Mouse (Mus musculus) erythroblast, embryonic 14.5 days (primary cell): ENCODE data around the gene Rnf152. TPM values are rescaled to one million over a fixed set of nuclear protein-coding genes. Genes with fewer than 3 reads are reported as not detected.

Experiments
- H3K27me3 ChIP-seq: 2 replicates; pipeline ENCODE4 v1.6.1; 2012; ENCODE audit warnings: inconsistent platforms; ENCODE audit not compliant: control insufficient read depth
- H3K36me3 ChIP-seq: 2 replicates; pipeline ENCODE4 v1.6.1; 2012; ENCODE audit warnings: mild to moderate bottlenecking, inconsistent platforms; ENCODE audit not compliant: control insufficient read depth
- H3K4me1 ChIP-seq: 2 replicates; pipeline ENCODE4 v1.6.1; 2012; ENCODE audit warnings: inconsistent platforms; ENCODE audit not compliant: control insufficient read depth
- H3K4me3 ChIP-seq: replicated peaks from 2 replicates; pipeline ENCODE3; 2012; ENCODE audit warnings: moderate library complexity, mild to moderate bottlenecking, inconsistent platforms
- H3K9me3 ChIP-seq: 2 replicates; pipeline ENCODE4 v1.6.1; 2012; ENCODE audit warnings: low read length, inconsistent platforms, mixed read lengths; ENCODE audit not compliant: control insufficient read depth
- GATA1 ChIP-seq: IDR thresholded peaks from 2 replicates; pipeline ENCODE4 v1.6.1; 2012; ENCODE audit warnings: low read length, inconsistent platforms, mixed read lengths
- TAL1 ChIP-seq: IDR thresholded peaks from 3 replicates; pipeline ENCODE4 v1.6.1; 2012; ENCODE audit warnings: low read length, inconsistent platforms, mixed read lengths
- polyA plus RNA-seq: library from polyadenylated mRNA; stranded (reverse); fragments of >175 nt; gene quantifications from 2 replicates; pipeline ENCODE4 v1.2.3, GENCODE M21; 2012

Rnf152 gene
- polyA plus RNA-seq, result not detected in 2 replicates

- TF ChIP-seq GATA1 (no peak), TAL1 (no peak)
- Histone ChIP-seq H3K27me3 (peaks cover 31% of the 10 kb centered on the region), H3K4me3 (peak within 1 kb of the TSS; percentile 60), H3K4me1 (no peaks in the 10 kb centered on the region; the same call in 1 of the 2 replicates), H3K9me3 (no peaks in the 10 kb centered on the region), H3K36me3 (no peaks in the 10 kb centered on the region)
Observed at GRCm38 (mm10) chr1:105356291-105357011, at the start of gene Rnf152. Gene Rnf152 (minus strand): TSS chr1:105356710.

DNA sequence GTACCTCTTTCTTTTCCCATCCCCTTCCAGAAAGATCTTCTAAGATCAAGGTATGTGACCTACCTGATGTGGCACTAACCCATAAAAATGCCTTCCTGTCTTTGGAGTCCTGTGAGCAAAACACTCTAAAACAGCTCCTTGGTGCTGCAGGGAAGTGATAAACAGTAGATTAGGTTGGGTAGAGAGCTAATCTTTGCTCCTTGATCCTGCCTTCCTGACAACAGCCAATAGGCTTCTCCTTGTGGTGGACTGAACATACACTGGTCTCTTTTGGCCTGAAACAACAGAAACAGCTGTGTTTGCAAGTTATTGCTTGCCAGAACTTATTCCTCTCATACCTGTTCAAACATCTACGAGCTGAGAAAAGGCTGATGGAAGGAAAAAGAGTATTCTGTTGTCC lies 46.3 kb upstream of the Rnf152 start:
- no peaks in the 10 kb centered on the region for H3K36me3 ChIP-seq
- TF ChIP-seq TAL1 (no peak), GATA1 (no peak)
- no peaks in the 10 kb centered on the region for H3K9me3 ChIP-seq
- H3K4me3 ChIP-seq, result no peak overlapping the region
- H3K27me3 ChIP-seq, result no peaks in the 10 kb centered on the region
- no peaks in the 10 kb centered on the region; the same call in 1 of the 2 replicates for H3K4me1 ChIP-seq

GRCm38 (mm10) chr1:105384141-105384937 lies 27.8 kb upstream of the Rnf152 start:
- no peaks in the 10 kb centered on the region for H3K27me3 ChIP-seq
- no peak for TF ChIP-seq TAL1

DNA sequence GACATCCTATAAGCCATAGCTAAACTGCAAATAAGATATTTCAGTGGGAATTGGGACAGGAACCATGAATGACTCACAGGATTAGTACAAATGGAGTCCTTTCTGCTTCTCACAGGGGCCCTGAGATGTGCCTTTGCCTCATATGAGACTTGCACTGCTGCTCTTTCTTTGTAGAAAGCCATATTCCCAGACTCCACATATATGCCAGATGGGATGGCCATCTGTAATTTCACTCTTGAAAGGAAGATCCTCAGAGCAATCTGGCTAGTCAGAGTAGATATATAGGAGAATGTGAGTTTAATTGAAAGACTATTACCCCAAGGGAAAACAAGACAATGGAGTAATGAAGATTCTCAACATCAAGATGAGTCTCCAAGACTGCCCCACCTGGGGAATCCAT lies 21.0 kb upstream of the Rnf152 start:
- Histone ChIP-seq H3K9me3 (peaks cover 7% of the 10 kb centered on the region), H3K4me1 (no peaks in the 10 kb centered on the region), H3K36me3 (no peaks in the 10 kb centered on the region), H3K4me3 (no peak overlapping the region), H3K27me3 (no peaks in the 10 kb centered on the region)
- no peak for TF ChIP-seq GATA1
- no peak for TF ChIP-seq TAL1

More at GRCm38 (mm10) chr1:105384141-105384937, 27.8 kb upstream of the Rnf152 start:
- Histone ChIP-seq H3K4me1 (no peaks in the 10 kb centered on the region), H3K9me3 (no peaks in the 10 kb centered on the region), H3K4me3 (no peak overlapping the region), H3K36me3 (no peaks in the 10 kb centered on the region)

DNA sequence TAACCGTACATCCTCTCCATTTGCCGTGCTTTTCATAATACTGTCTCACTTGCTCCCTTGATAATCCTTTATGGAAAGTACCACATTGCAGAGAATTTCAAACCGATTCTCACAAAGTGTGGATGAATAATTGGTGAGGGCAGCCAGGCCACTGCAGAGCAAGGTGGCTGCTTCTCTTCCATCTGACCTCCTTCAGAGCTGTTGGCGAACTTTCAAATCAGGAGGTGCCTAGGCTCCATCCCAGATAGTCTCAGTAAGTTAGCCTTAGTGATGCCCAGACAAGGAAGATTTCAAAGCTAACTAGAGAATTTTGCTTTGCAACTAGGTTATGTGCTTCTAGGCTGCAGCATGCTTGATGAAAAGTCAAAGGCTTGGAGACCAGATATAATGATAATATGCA lies 18.1 kb upstream of the Rnf152 start:
- H3K27me3 ChIP-seq, result no peaks in the 10 kb centered on the region
- H3K9me3 ChIP-seq, result peaks cover 7% of the 10 kb centered on the region
- H3K4me3 ChIP-seq, result no peak overlapping the region
- no peak for TF ChIP-seq GATA1
- no peak for TF ChIP-seq TAL1
- no peaks in the 10 kb centered on the region for H3K4me1 ChIP-seq
- no peaks in the 10 kb centered on the region for H3K36me3 ChIP-seq

- TF ChIP-seq GATA1 (no peak), TAL1 (no peak)
- no peaks in the 10 kb centered on the region for H3K9me3 ChIP-seq
- H3K4me3 ChIP-seq, result no peak overlapping the region
- no peaks in the 10 kb centered on the region for H3K36me3 ChIP-seq
- H3K27me3 ChIP-seq, result no peaks in the 10 kb centered on the region
- H3K4me1 ChIP-seq, result no peaks in the 10 kb centered on the region
Observed at GRCm38 (mm10) chr1:105362701-105363100, 6.2 kb upstream of the Rnf152 start.

GRCm38 (mm10) chr1:105358896-105359295 lies 2.4 kb upstream of the Rnf152 start:
- H3K4me1 ChIP-seq, result no peaks in the 10 kb centered on the region; the same call in 1 of the 2 replicates
- TF ChIP-seq TAL1 (no peak), GATA1 (no peak)
- H3K4me3 ChIP-seq, result no peak overlapping the region
- peaks cover 31% of the 10 kb centered on the region for H3K27me3 ChIP-seq
- H3K36me3 ChIP-seq, result no peaks in the 10 kb centered on the region
- no peaks in the 10 kb centered on the region for H3K9me3 ChIP-seq

- TF ChIP-seq TAL1, result no peak
- no peak for TF ChIP-seq GATA1
- peak overlapping the region; percentile 60 for H3K4me3 ChIP-seq
- H3K27me3 ChIP-seq, result peaks cover 31% of the 10 kb centered on the region
- H3K9me3 ChIP-seq, result no peaks in the 10 kb centered on the region
- H3K36me3 ChIP-seq, result no peaks in the 10 kb centered on the region
- H3K4me1 ChIP-seq, result no peaks in the 10 kb centered on the region; the same call in 1 of the 2 replicates
Observed at GRCm38 (mm10) chr1:105355910-105356290, 610 bp downstream of the Rnf152 start.

GRCm38 (mm10) chr1:105354901-105355891 lies 1.3 kb downstream of the Rnf152 start:
- no peaks in the 10 kb centered on the region for H3K36me3 ChIP-seq
- peak overlapping the region; percentile 60 for H3K4me3 ChIP-seq
- H3K4me1 ChIP-seq, result no peaks in the 10 kb centered on the region; the same call in 1 of the 2 replicates
- TF ChIP-seq TAL1, result no peak
- H3K9me3 ChIP-seq, result no peaks in the 10 kb centered on the region
- H3K27me3 ChIP-seq, result peaks cover 31% of the 10 kb centered on the region
